Mouse (Mus musculus) MEL (cell line): Measurements from ENCODE around the gene Ugt8a. TPM values are rescaled to one million over a fixed set of nuclear protein-coding genes. Genes with fewer than 3 reads are reported as not detected.

Experiments
- DNase-seq: peaks from one replicate; pipeline ENCODE4 v3.0.0; 2011; ENCODE audit warnings: low read depth, low spot score
- H3K27ac ChIP-seq: 2 replicates; pipeline ENCODE4 v1.5.1; 2012; ENCODE audit warnings: low read depth, mild to moderate bottlenecking, control low read depth, low read length, moderate library complexity; ENCODE audit not compliant: control insufficient read depth
- H3K27me3 ChIP-seq, 2 experiments: fragments of 150-350 bp in 1 of 2; sonication (generic) in 1 of 2; 2 replicates each; pipeline ENCODE4 v1.6.1; 2012; ENCODE audit warnings: low read length in 2 of 2, mild to moderate bottlenecking in 2 of 2, improper control_type of control experiment in 1 of 2, moderate library complexity in 1 of 2; ENCODE audit not compliant: insufficient read depth in 2 of 2, control insufficient read depth in 1 of 2
- H3K36me3 ChIP-seq, 2 experiments: 2 replicates each; pipeline ENCODE4 v1.6.1; 2012 to 2014; ENCODE audit warnings: low read length in 2 of 2, improper control_type of control experiment in 1 of 2, inconsistent platforms in 1 of 2, mild to moderate bottlenecking in 1 of 2; ENCODE audit not compliant: insufficient read depth in 2 of 2, control insufficient read depth in 1 of 2
- H3K4me1 ChIP-seq, 2 experiments: fragments of 150-350 bp in 1 of 2; sonication (generic) in 1 of 2; 2 replicates each; pipeline ENCODE4 v1.6.1; 2012; ENCODE audit warnings: low read length in 2 of 2, improper control_type of control experiment in 1 of 2, mild to moderate bottlenecking in 1 of 2; ENCODE audit not compliant: insufficient read depth in 2 of 2, control insufficient read depth in 1 of 2
- H3K4me3 ChIP-seq, 2 experiments: fragments of 150-350 bp in 1 of 2; sonication (generic) in 1 of 2; 2 replicates each; pipeline ENCODE4 v1.5.1; 2012; ENCODE audit warnings: low read depth in 2 of 2, low read length in 2 of 2, mild to moderate bottlenecking in 2 of 2, moderate library complexity in 2 of 2, control low read depth in 1 of 2, improper control_type of control experiment in 1 of 2; ENCODE audit not compliant: control insufficient read depth in 1 of 2, insufficient read depth in 1 of 2
- H3K79me2 ChIP-seq: 2 replicates; pipeline ENCODE4 v1.6.1; 2012; ENCODE audit warnings: mild to moderate bottlenecking, low read length, moderate library complexity; ENCODE audit not compliant: control insufficient read depth, poor library complexity, insufficient read depth
- H3K9ac ChIP-seq: 2 replicates; pipeline ENCODE4 v1.6.1; 2012; ENCODE audit warnings: low read depth, mild to moderate bottlenecking, control low read depth, low read length, moderate library complexity; ENCODE audit not compliant: control insufficient read depth, poor library complexity, severe bottlenecking
- H3K9me3 ChIP-seq: fragments of 150-350 bp; sonication (generic); replicated peaks from 2 replicates; pipeline ENCODE4 v1.6.1; 2012; ENCODE audit warnings: mild to moderate bottlenecking, low read length, improper control_type of control experiment, moderate library complexity; ENCODE audit not compliant: insufficient read depth
- BHLHE40 ChIP-seq: IDR thresholded peaks from 2 replicates; pipeline ENCODE4 v1.6.1; 2012; ENCODE audit warnings: low read depth, mild to moderate bottlenecking, inconsistent platforms, low read length, improper control_type of control experiment, borderline replicate concordance
- CHD1 ChIP-seq: IDR thresholded peaks from 2 replicates; pipeline ENCODE4 v1.6.1; 2012; ENCODE audit warnings: low read depth, mild to moderate bottlenecking, inconsistent platforms, low read length, improper control_type of control experiment
- CHD2 ChIP-seq: IDR thresholded peaks from 2 replicates; pipeline ENCODE4 v1.6.1; 2011; ENCODE audit warnings: low read length, improper control_type of control experiment
- CTCF ChIP-seq, 3 experiments: IDR thresholded peaks in 2 of 3; conservative IDR thresholded peaks in 1 of 3; 2 replicates each; pipeline ENCODE4 v1.5.1; 2011 to 2012; ENCODE audit warnings: low read length in 3 of 3, low read depth in 2 of 3, mild to moderate bottlenecking in 2 of 3, improper control_type of control experiment in 1 of 3, inconsistent platforms in 1 of 3, mixed read lengths in 1 of 3, moderate library complexity in 1 of 3; ENCODE audit not compliant: control insufficient read depth in 1 of 3, insufficient read depth in 1 of 3, poor library complexity in 1 of 3, severe bottlenecking in 1 of 3
- E2F4 ChIP-seq: IDR thresholded peaks from 2 replicates; pipeline ENCODE4 v1.6.1; 2011; ENCODE audit warnings: low read depth, low read length, improper control_type of control experiment, borderline replicate concordance
- ELF1 ChIP-seq: IDR thresholded peaks from 2 replicates; pipeline ENCODE4 v1.6.1; 2014; ENCODE audit warnings: low read depth, mild to moderate bottlenecking, inconsistent platforms, low read length, improper control_type of control experiment, moderate library complexity
- EP300 ChIP-seq, 2 experiments: IDR thresholded peaks; 2 replicates each; pipeline ENCODE4 v1.6.1; 2011; ENCODE audit warnings: improper control_type of control experiment in 2 of 2, low read length in 2 of 2, low read depth in 1 of 2, mild to moderate bottlenecking in 1 of 2
- ETS1 ChIP-seq: IDR thresholded peaks from 2 replicates; pipeline ENCODE4 v1.6.1; 2012; ENCODE audit warnings: low read depth, mild to moderate bottlenecking, inconsistent platforms, low read length, improper control_type of control experiment, moderate library complexity
- GATA1 ChIP-seq: IDR thresholded peaks from 2 replicates; pipeline ENCODE4 v1.6.1; 2011; ENCODE audit warnings: low read depth, low read length, improper control_type of control experiment
- HCFC1 ChIP-seq: IDR thresholded peaks from 2 replicates; pipeline ENCODE4 v1.6.1; 2012; ENCODE audit warnings: low read depth, mild to moderate bottlenecking, inconsistent platforms, low read length, improper control_type of control experiment, moderate library complexity
- JUND ChIP-seq: IDR thresholded peaks from 2 replicates; pipeline ENCODE4 v1.6.1; 2011; ENCODE audit warnings: low read depth, mild to moderate bottlenecking, improper control_type of control experiment, low read length
- KAT2A ChIP-seq: conservative IDR thresholded peaks from 2 replicates; pipeline ENCODE4 v1.6.1; 2012; ENCODE audit warnings: low read depth, low read length, improper control_type of control experiment, inconsistent platforms
- MAFK ChIP-seq: IDR thresholded peaks from 2 replicates; pipeline ENCODE4 v1.6.1; 2011; ENCODE audit warnings: low read depth, mild to moderate bottlenecking, low read length, improper control_type of control experiment, borderline replicate concordance
- MAX ChIP-seq: IDR thresholded peaks from 2 replicates; pipeline ENCODE4 v1.6.1; 2011; ENCODE audit warnings: low read length, improper control_type of control experiment
- MAZ ChIP-seq: IDR thresholded peaks from 2 replicates; pipeline ENCODE4 v1.6.1; 2012; ENCODE audit warnings: low read depth, mild to moderate bottlenecking, inconsistent platforms, low read length, improper control_type of control experiment
- MYC ChIP-seq: IDR thresholded peaks from 2 replicates; pipeline ENCODE4 v1.6.1; 2011; ENCODE audit warnings: low read depth, mild to moderate bottlenecking, low read length, improper control_type of control experiment, moderate library complexity
- NRF1 ChIP-seq: IDR thresholded peaks from 2 replicates; pipeline ENCODE4 v1.6.1; 2014; ENCODE audit warnings: low read depth, mild to moderate bottlenecking, inconsistent platforms, low read length, improper control_type of control experiment, moderate library complexity; ENCODE audit not compliant: poor library complexity, insufficient read depth, severe bottlenecking
- POLR2AphosphoS2 ChIP-seq: IDR thresholded peaks from 2 replicates; pipeline ENCODE4 v1.6.1; 2011; ENCODE audit warnings: low read length, improper control_type of control experiment
- RAD21 ChIP-seq: IDR thresholded peaks from 2 replicates; pipeline ENCODE4 v1.6.1; 2011; ENCODE audit warnings: mild to moderate bottlenecking, low read depth, low read length, improper control_type of control experiment
- RCOR1 ChIP-seq: IDR thresholded peaks from 2 replicates; pipeline ENCODE4 v1.6.1; 2012; ENCODE audit warnings: low read depth, mild to moderate bottlenecking, inconsistent platforms, low read length, improper control_type of control experiment
- TCF12 ChIP-seq: IDR thresholded peaks from 2 replicates; pipeline ENCODE4 v1.6.1; 2014; ENCODE audit warnings: low read depth, mild to moderate bottlenecking, inconsistent platforms, low read length, improper control_type of control experiment, moderate library complexity
- UBTF ChIP-seq: IDR thresholded peaks from 2 replicates; pipeline ENCODE4 v1.6.1; 2012; ENCODE audit warnings: low read depth, mild to moderate bottlenecking, inconsistent platforms, low read length, improper control_type of control experiment, moderate library complexity, borderline replicate concordance; ENCODE audit not compliant: insufficient read depth
- USF1 ChIP-seq: IDR thresholded peaks from 2 replicates; pipeline ENCODE4 v1.6.1; 2014; ENCODE audit warnings: low read depth, mild to moderate bottlenecking, inconsistent platforms, low read length, improper control_type of control experiment, moderate library complexity
- polyA plus RNA-seq, 2 experiments: library from polyadenylated mRNA; stranded (reverse) in 1 of 2; unstranded in 1 of 2; fragments of >175 nt in 1 of 2; fragments of >200 nt in 1 of 2; gene quantifications; 2 replicates each; pipeline versions ENCODE4 v1.2.1 to v1.2.4; 2012; ENCODE audit warnings: low replicate concordance in 2 of 2, low read depth in 1 of 2; ENCODE audit not compliant: insufficient read length in 2 of 2, insufficient read depth in 1 of 2, missing spikeins in 1 of 2
- total RNA-seq: library from RNA; depleted of rRNA; stranded (reverse); fragments of 300-350 nt; gene quantifications from 2 replicates; pipeline ENCODE4 v1.2.3, GENCODE M21; 2012

The Ugt8a gene
- total and polyA plus RNA-seq, 3 experiments = not detected

DNA sequence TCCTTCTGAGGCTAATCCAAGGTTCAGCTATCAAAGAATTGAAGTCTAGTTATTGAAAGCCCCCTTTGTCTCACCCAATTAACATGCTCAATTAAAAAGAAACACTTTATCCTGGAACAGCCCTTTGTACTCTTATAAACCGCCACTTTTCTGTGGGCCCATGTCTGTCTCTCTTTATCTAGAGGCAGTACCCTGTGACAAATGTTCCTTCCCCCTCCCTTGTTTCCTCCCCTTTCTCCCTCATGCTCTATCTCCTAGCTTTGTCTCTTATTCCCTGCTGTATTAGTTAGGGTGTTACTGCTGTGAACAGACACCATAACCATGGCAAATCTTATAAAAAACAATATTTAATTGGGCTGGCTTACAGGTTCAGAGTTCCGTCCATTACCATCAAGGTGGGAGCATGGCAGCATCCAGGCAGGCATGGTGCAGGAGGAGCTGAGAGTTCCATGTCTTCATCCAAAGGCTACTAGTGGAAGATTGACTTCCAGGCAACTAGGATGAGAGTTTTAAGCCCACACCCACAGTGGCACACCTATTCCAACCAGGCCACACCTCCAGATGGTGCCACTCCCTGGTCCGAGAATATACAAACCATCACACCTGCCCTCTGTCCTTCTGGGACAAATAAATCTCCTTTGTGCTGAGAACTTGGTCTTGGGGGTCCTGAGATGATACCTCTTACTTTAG, 17.9 kb upstream of the Ugt8a start:
- Histone ChIP-seq H3K4me3 (no peak overlapping the region), H3K27me3 (no peaks in the 10 kb centered on the region), H3K79me2 (no peaks in the 10 kb centered on the region), H3K4me1 (no peaks in the 10 kb centered on the region), H3K36me3 (no peaks in the 10 kb centered on the region), H3K9me3 (no peaks in the 10 kb centered on the region), H3K9ac (no peak overlapping the region), H3K27ac (no peak overlapping the region)
- TF ChIP-seq MYC = no peak
- TF ChIP-seq E2F4 = no peak
- TF ChIP-seq EP300 (IDR thresholded peaks at IDR 0.05; ENCODE audit: low read depth in 1 of 2, low read length in 2 of 2) = no peak
- TF ChIP-seq POLR2AphosphoS2 = no peak
- TF ChIP-seq MAX = no peak
- no peak for TF ChIP-seq CHD1
- no peak for TF ChIP-seq MAZ
- no peak for TF ChIP-seq UBTF
- no peak for TF ChIP-seq CTCF (IDR thresholded peaks at IDR 0.05 in 2 of 3, conservative IDR thresholded peaks at IDR 0.05 in 1 of 3; ENCODE audit: control insufficient read depth in 1 of 3, insufficient read depth in 1 of 3, low read depth in 2 of 3, low read length in 3 of 3, poor library complexity in 1 of 3, severe bottlenecking in 1 of 3)
- no peak for TF ChIP-seq RCOR1
- TF ChIP-seq KAT2A = no peak
- no peak for TF ChIP-seq MAFK
- TF ChIP-seq NRF1 = no peak
- TF ChIP-seq BHLHE40 = no peak
- TF ChIP-seq ELF1 = no peak
- TF ChIP-seq ETS1 = no peak
- no peak for TF ChIP-seq CHD2
- no peak for TF ChIP-seq HCFC1
- TF ChIP-seq USF1 = no peak
- no peak for TF ChIP-seq TCF12
- no peak for DNase-seq

DNA sequence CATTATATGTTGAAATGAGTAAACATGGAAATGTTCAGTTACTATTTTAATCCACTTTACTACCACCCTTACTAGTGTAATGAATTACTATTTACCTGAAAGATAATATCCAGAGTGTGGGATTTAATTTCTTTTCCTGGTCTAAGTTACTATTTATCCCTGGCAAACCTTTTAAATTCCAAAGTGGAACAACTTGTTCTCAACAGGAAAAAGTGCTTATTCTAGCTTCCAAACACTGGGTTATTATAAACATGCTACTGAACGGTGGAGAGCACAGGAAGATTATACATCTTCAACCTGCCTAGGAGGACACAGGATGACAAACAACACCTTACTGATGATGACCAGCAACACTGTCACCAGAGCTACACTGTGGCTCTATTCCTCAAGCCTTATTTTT, 16.5 kb upstream of the Ugt8a start:
- H3K4me1 ChIP-seq = no peaks in the 10 kb centered on the region
- no peaks in the 10 kb centered on the region for H3K36me3 ChIP-seq
- TF ChIP-seq TCF12 = no peak
- TF ChIP-seq RAD21 = no peak
- TF ChIP-seq JUND = no peak
- TF ChIP-seq GATA1 = no peak
- TF ChIP-seq, all 39 proteins: peak for 0
- no peaks in the 10 kb centered on the region for H3K27me3 ChIP-seq
- no peak overlapping the region for H3K4me3 ChIP-seq
- H3K9me3 ChIP-seq = no peaks in the 10 kb centered on the region
- DNase-seq = no peak
- H3K27ac ChIP-seq = no peak overlapping the region
- H3K9ac ChIP-seq = no peak overlapping the region
- H3K79me2 ChIP-seq = no peaks in the 10 kb centered on the region
